ENCODE assay signal across 8 mouse cellular contexts in genomic region chr6:30804389-30805052, GRCm38 (mm10).
A peak's percentile ranks its signal among the peaks of the same experiment; 100 is the strongest.
DNase-seq lines count a peak whose midpoint lies in the region; ATAC-seq and TF ChIP-seq lines count a peak whose summit lies in the region.
"Not testable (repeated sequence)": the region's sequence is repeated elsewhere in the genome, so short reads cannot be mapped to it uniquely, and the experiment has no call there.

No protein-coding gene starts in this region.

- TF ChIP-seq POLR2A in testis, adult 2 months (IDR thresholded peaks at IDR 0.05; ENCODE audit: control insufficient read depth, low read depth, low read length): peak; percentile 34; the same call in 1 of the 2 replicates

- H3K4me1 ChIP-seq in hindbrain, embryonic 12.5 days; lung, embryonic 15.5 days; neural tube, embryonic 14.5 days (ENCODE audit: control insufficient read depth, insufficient read depth, low read length); testis, adult 2 months (ENCODE audit: control insufficient read depth, insufficient read depth, low read length): not testable (repeated sequence)

- peak; percentile 30 for DNase-seq in MN1 (ENCODE audit: low spot score)
- peak; percentile 28 to 33 for DNase-seq in cerebellum, postnatal 14 days
- DNase-seq in gastrocnemius, adult 18-20 months (ENCODE audit: low spot score): peak; percentile 27
- peak; percentile 9 to 19 for DNase-seq in layer of hippocampus, postnatal 14 days (ENCODE audit: low spot score in 2 of 2)

- peaks cover 26% of the 10 kb centered on the region for H3K36me3 ChIP-seq in hindbrain, embryonic 12.5 days
- not testable (repeated sequence) for H3K36me3 ChIP-seq in lung, embryonic 15.5 days; testis, adult 2 months (ENCODE audit: control insufficient read depth, insufficient read depth, low read length)
- H3K36me3 ChIP-seq in neural tube, embryonic 14.5 days (ENCODE audit: control insufficient read depth, insufficient read depth, low read length): peaks cover 20% of the 10 kb centered on the region

- WGBS in hindbrain, embryonic 12.5 days: 77% methylated on average over 6 of the region's 6 CpGs
- WGBS in lung, embryonic 15.5 days: 58% methylated on average over 6 of the region's 6 CpGs
- 69% methylated on average over 6 of the region's 6 CpGs for WGBS in neural tube, embryonic 14.5 days

- not testable (repeated sequence) for H3K9ac ChIP-seq in hindbrain, embryonic 12.5 days; lung, embryonic 15.5 days; neural tube, embryonic 14.5 days (replicated peaks; ENCODE audit: low read depth, low read length)

- H3K27ac ChIP-seq in hindbrain, embryonic 12.5 days; lung, embryonic 15.5 days; neural tube, embryonic 14.5 days (ENCODE audit: low read depth, low read length); testis, adult 2 months (ENCODE audit: control insufficient read depth, insufficient read depth, low read depth, low read length): not testable (repeated sequence)

- not testable (repeated sequence) for H3K27me3 ChIP-seq in hindbrain, embryonic 12.5 days; lung, embryonic 15.5 days; neural tube, embryonic 14.5 days (ENCODE audit: control insufficient read depth, insufficient read depth, low read length); testis, adult 2 months (ENCODE audit: control insufficient read depth, insufficient read depth, low read length)

- H3K4me2 ChIP-seq in hindbrain, embryonic 12.5 days (replicated peaks); lung, embryonic 15.5 days; neural tube, embryonic 14.5 days (ENCODE audit: low read depth, low read length): not testable (repeated sequence)

- H3K9me3 ChIP-seq in hindbrain, embryonic 12.5 days (replicated peaks); lung, embryonic 15.5 days; neural tube, embryonic 14.5 days (ENCODE audit: control insufficient read depth, low read length): not testable (repeated sequence)

- not testable (repeated sequence) for H3K4me3 ChIP-seq in hindbrain, embryonic 12.5 days; lung, embryonic 15.5 days; neural tube, embryonic 14.5 days (ENCODE audit: low read depth, low read length); testis, adult 2 months (ENCODE audit: control insufficient read depth, low read depth, low read length)

- TF ChIP-seq CTCF in testis, adult 2 months (IDR thresholded peaks at IDR 0.05; ENCODE audit: control insufficient read depth, insufficient read depth, insufficient replicate concordance, low read depth, low read length): 0 out of 2 replicates have a peak, but pooled peaks have one; percentile 26

- ATAC-seq in hindbrain, embryonic 12.5 days (ENCODE audit: low FRiP score): peak; percentile 87
- ATAC-seq in lung, embryonic 15.5 days (ENCODE audit: borderline replicate concordance, extremely low read depth, low FRiP score, low TSS enrichment): peak; percentile 82
- ATAC-seq in neural tube, embryonic 14.5 days (ENCODE audit: low read depth): peak; percentile 83
